Mouse (Mus musculus) adrenal gland, postnatal 25 days (tissue): ENCODE results near the gene Il12a. TPM values are rescaled to one million over a fixed set of nuclear protein-coding genes. Genes with fewer than 3 reads are reported as not detected.
"Not testable (repeated sequence)": the region's sequence is repeated elsewhere in the genome, so short reads cannot be mapped to it uniquely, and the experiment has no call there.

Source experiments
- DNase-seq: peaks from one replicate; pipeline ENCODE4 v3.0.0; 2021; ENCODE audit warnings: mixed read lengths
- total RNA-seq: library from RNA; stranded (reverse); gene quantifications from 2 replicates; pipeline ENCODE4 v1.2.3, GENCODE M21; 2021

Gene Il12a
- total RNA-seq, 1 experiment from 2014 or later: 0.67 TPM

- DNase-seq: no peak
Measured at GRCm38 (mm10) chr3:68742718-68743471, 52.5 kb downstream of the Il12a start.

- no peak for DNase-seq
Measured at GRCm38 (mm10) chr3:68743472-68743732, 53.0 kb downstream of the Il12a start.

GRCm38 (mm10) chr3:68744162-68744561, 53.7 kb downstream of the Il12a start:
- no peak for DNase-seq

DNA sequence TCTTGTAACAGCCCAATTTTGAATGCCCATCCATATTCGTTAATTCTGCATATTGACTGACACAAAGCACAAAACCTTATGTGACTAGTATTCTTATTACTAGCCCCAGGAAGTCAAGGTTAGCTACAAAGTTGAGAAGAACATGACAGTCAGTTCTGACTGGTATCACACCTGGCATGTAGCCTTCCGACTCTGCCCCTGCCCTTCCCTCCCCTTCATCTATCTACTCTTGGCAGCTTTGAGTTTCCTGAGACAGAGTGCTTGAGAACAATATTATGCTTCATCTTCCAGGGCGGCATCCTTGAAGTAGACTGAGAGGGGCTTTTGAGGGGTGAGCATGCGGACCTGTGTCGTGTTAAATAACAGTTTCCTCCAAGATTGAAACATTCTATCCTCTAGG, 54.6 kb downstream of the Il12a start:
- DNase-seq: no peak

- not testable (repeated sequence) for DNase-seq
Measured at GRCm38 (mm10) chr3:68746282-68746681, 55.8 kb downstream of the Il12a start.

Other genes starting within 250 kb of the Il12a start
- 0.27 TPM in 1 of 2 replicates, not detected in the other for gene 1110032F04Rik, start 178.9 kb downstream of the Il12a start, total RNA-seq